Mouse (Mus musculus): ENCODE results near the gene Sit1.

- TF ChIP-seq CTCF (IDR thresholded peaks at IDR 0.05; ENCODE audit: low read depth) (no peak), EP300 (IDR thresholded peaks at IDR 0.05; ENCODE audit: low read depth) (no peak)
Measured at GRCm38 (mm10) chr4:43503506-43503905, 20.0 kb upstream of the Sit1 start.

Measured in liver, postnatal 0 days (tissue).